ENCODE assay signal across 13 mouse cellular contexts in the genomic region with DNA sequence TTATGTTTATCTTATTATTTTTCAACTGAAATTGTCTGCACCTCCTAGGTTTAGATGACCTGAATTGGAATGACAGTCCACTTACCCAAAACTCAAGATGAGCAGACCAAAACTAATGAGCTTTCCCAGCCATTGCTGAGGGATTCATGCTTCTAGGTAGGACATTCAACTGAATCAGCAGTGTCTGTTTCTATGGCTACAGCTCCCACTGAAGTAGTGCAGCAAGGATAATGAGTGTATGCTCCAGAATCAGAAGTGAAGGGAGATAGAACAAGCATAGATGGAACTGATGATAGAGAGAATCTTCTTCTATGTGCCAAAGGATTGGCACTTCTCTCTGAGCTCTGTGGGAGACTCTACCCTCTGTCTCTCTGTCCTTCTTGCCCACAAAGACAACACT.
"Had no signal": no experiment of that assay in that cellular context is flagged by ENCODE, and none has a peak within 500 bp of the region (broad histone marks: within the 10 kb centered on the region; RNA-seq: fewer than 3 reads in every experiment).

No protein-coding gene starts in this region.

- DNase-seq: lung, adult 18-20 months; lung, embryonic 14.5 days; lung, postnatal 10 days; lung, postnatal 4 days; midbrain, embryonic 14.5 days; retina, postnatal 1 day; right cerebral cortex, adult 18-20 months; right cerebral cortex, postnatal 25 days; right cerebral cortex, postnatal 4 days; spleen, adult 18-20 months; thymus, adult 2 months; thymus, postnatal 25 days; thymus, postnatal 4 days had no signal
